Mouse (Mus musculus) liver, postnatal 0 days (tissue): ENCODE measurements around the gene Arhgef19. TPM values are rescaled to one million over a fixed set of nuclear protein-coding genes. Genes with fewer than 3 reads are reported as not detected.
A peak's percentile ranks its signal among the peaks of the same experiment; 100 is the strongest.

Experiments used
- ATAC-seq: fragments of 200-750 bp; cut with Nextera tagmentation; 2 replicates; pipeline ENCODE4 v1.8.0; 2017; ENCODE audit warnings: mild to moderate bottlenecking, moderate library complexity
- DNase-seq: peaks from one replicate; pipeline ENCODE4 v3.0.0-alpha.2; 2016
- H3K27ac ChIP-seq: fragments of 300-500 bp; sonication (generic); 2 replicates; pipeline ENCODE4 v1.5.1; 2014; ENCODE audit warnings: antibody characterized with exemption, moderate library complexity, mild to moderate bottlenecking, low read depth
- H3K27me3 ChIP-seq: fragments of 300-500 bp; sonication (generic); 2 replicates; pipeline ENCODE4 v1.6.1; 2014; ENCODE audit warnings: low read length, control low read depth, mixed read lengths; ENCODE audit not compliant: insufficient read depth
- H3K36me3 ChIP-seq: fragments of 300-500 bp; sonication (generic); replicated peaks from 2 replicates; pipeline ENCODE4 v1.6.1; 2014; ENCODE audit warnings: mild to moderate bottlenecking, control low read depth, low read length, moderate library complexity, mixed read lengths; ENCODE audit not compliant: insufficient read depth
- H3K4me1 ChIP-seq: fragments of 300-500 bp; sonication (generic); 2 replicates; pipeline ENCODE4 v1.6.1; 2014; ENCODE audit warnings: antibody characterized with exemption, mild to moderate bottlenecking, control low read depth; ENCODE audit not compliant: insufficient read depth
- H3K4me2 ChIP-seq: fragments of 300-500 bp; sonication (generic); 2 replicates; pipeline ENCODE4 v1.6.1; 2014; ENCODE audit warnings: low read depth, mild to moderate bottlenecking, low read length, moderate library complexity, mixed read lengths
- H3K4me3 ChIP-seq: fragments of 300-500 bp; sonication (generic); 2 replicates; pipeline ENCODE4 v1.5.1; 2014; ENCODE audit warnings: low read depth, low read length
- H3K9ac ChIP-seq: fragments of 300-500 bp; sonication (generic); replicated peaks from 2 replicates; pipeline ENCODE4 v1.6.1; 2014; ENCODE audit warnings: mild to moderate bottlenecking, moderate library complexity
- H3K9me3 ChIP-seq: fragments of 300-500 bp; sonication (generic); 2 replicates; pipeline ENCODE4 v1.6.1; 2016; ENCODE audit warnings: mild to moderate bottlenecking, control low read depth, low read length, mixed read lengths
- CTCF ChIP-seq: sonication (generic); IDR thresholded peaks from 2 replicates; pipeline ENCODE4 v1.5.1; 2016; ENCODE audit warnings: antibody characterized with exemption, low read depth
- EP300 ChIP-seq: IDR thresholded peaks from 2 replicates; pipeline ENCODE4 v1.6.1; 2016; ENCODE audit warnings: antibody characterized with exemption, low read depth, mild to moderate bottlenecking
- WGBS: fragments of 180-500 bp; shearing (Covaris S2); extraction: QIAGEN DNeasy Blood & Tissue Kit; methylation state at CpG from one replicate; pipeline ENCODE4 v1.1.7; 2014; ENCODE audit not compliant: insufficient replicate concordance; 5-methylcytosine and 5-hydroxymethylcytosine counted together
- polyA plus RNA-seq: library from polyadenylated mRNA; unstranded; fragments of >200 nt; fragmentation: Nextera tagmentation; extraction: Ambion mirVana; gene quantifications from 2 replicates; pipeline ENCODE4 v1.2.1, GENCODE M21; 2015

Gene Arhgef19
- polyA plus RNA-seq, 1 experiment from 2014 or later = 3.0 TPM

DNA sequence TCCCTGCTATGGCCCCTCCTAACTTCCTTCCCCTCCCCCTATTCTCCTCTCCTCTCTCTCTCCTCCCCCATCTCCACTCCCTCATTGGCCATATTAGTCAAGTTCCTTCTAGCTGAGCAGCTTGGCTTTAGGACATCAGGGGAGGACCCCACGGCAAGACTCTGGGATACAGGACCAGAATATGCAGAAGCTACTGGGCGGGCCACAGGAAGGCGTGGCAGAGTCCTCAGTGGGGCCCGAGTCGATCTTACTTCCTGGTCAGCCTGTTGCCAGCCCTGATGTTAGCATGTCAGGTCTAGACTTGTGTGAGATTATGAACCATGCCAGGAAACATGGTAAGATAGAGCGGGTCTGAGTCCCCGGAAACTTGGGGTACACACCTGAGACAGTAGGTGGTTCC, 10.6 kb upstream of the Arhgef19 start:
- Histone ChIP-seq H3K4me1 (no peaks in the 10 kb centered on the region), H3K27me3 (0 out of 2 replicates have a peak, but pooled peaks cover 2% of the 10 kb centered on the region), H3K27ac (no peak overlapping the region), H3K36me3 (no peaks in the 10 kb centered on the region), H3K4me3 (no peak overlapping the region), H3K9ac (no peak overlapping the region), H3K9me3 (no peaks in the 10 kb centered on the region), H3K4me2 (no peak overlapping the region)
- no peak for DNase-seq
- 52% methylated on average over 7 of the region's 7 CpGs for WGBS
- TF ChIP-seq EP300 (no peak), CTCF (no peak)
- ATAC-seq = no peak

DNA sequence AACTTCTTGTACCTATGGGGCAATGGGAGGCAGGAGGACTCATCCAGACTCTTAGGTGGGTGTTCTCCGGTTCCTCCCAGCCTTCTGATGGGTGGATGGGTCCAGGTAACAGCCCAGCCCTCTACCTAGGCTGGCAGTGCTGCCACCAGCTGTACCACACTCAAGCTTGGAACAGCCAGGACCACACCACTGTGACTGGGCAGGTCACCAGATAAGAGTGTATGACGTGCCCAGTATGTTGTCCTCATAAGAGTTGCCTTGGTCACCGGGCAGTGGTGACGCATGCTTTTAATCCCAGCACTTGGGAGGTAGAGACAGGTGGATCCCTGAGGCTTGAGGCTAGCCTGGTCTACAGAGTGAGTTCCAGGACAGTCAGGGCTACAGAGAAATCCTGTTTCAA, 6.1 kb upstream of the Arhgef19 start:
- ATAC-seq (no peak), DNase-seq (no peak)
- Histone ChIP-seq H3K4me3 (no peak overlapping the region), H3K9ac (no peak overlapping the region), H3K36me3 (no peaks in the 10 kb centered on the region), H3K27ac (no peak overlapping the region), H3K4me1 (no peaks in the 10 kb centered on the region), H3K4me2 (no peak overlapping the region), H3K9me3 (no peaks in the 10 kb centered on the region), H3K27me3 (peaks cover 7% of the 10 kb centered on the region; the same call in 1 of the 2 replicates)
- WGBS = 76% methylated on average over 4 of the region's 4 CpGs
- TF ChIP-seq CTCF (no peak), EP300 (no peak)

DNA sequence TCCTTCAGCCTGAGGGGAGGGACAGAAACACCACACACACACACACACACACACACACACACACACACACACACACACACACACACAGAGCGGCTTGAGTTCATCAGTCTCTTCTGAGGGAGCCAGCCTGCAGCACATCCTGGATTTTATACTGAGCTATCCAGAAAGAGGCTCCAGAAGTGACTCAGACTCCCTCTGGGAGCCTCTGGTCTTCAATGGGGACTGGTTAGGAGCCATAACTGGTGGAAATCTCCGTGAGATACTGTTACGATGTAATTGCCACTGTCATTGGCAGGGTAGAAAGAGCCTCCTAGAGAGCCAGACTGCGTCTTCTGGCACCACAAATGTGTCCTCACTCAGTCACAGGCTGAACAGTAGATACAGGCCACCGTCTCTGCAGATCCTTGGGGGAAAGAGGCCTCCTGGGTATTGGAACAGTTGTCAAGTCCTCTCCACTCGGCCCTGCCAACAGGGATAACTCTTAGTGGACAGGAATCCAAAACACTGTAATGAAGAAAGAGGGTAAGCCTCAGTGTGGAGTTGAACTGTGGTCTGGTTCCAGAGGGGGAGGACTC, 3.7 kb upstream of the Arhgef19 start:
- DNase-seq = no peak
- WGBS = 62% methylated on average over 6 of the region's 6 CpGs
- Histone ChIP-seq H3K9ac (no peak overlapping the region), H3K36me3 (no peaks in the 10 kb centered on the region), H3K9me3 (no peaks in the 10 kb centered on the region), H3K4me2 (no peak overlapping the region), H3K4me1 (peaks cover 16% of the 10 kb centered on the region), H3K27ac (no peak overlapping the region), H3K4me3 (no peak overlapping the region), H3K27me3 (peaks cover 28% of the 10 kb centered on the region)
- no peak for ATAC-seq
- TF ChIP-seq EP300 (no peak), CTCF (no peak)

DNA sequence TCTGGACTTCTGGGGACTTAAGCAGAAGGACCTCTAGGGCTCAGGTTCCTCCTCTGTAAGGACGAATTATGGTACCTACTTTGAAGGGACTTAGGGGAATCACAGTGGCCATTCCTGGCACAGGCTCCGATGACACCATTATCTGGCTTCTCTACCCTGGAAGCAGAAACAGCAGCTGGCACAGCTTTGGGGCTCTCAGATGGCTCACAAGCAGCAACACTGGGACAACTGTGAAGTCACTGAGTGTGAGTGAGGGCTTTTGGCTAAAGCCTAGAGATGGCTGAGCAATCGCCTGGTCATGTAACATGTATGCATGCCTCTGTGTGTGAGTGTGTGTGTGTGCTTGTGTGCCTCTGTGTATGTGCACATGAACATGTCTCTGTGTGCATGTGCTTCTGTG, 2.4 kb upstream of the Arhgef19 start:
- peaks cover 40% of the 10 kb centered on the region for H3K27me3 ChIP-seq
- no peak overlapping the region for H3K4me3 ChIP-seq
- ATAC-seq = no peak
- TF ChIP-seq CTCF (no peak), EP300 (no peak)
- DNase-seq = no peak
- H3K27ac ChIP-seq = no peak overlapping the region
- no peaks in the 10 kb centered on the region for H3K9me3 ChIP-seq
- no peak overlapping the region for H3K4me2 ChIP-seq
- WGBS = 67% methylated on average over 3 of the region's 3 CpGs
- H3K9ac ChIP-seq = no peak overlapping the region
- H3K4me1 ChIP-seq = peaks cover 22% of the 10 kb centered on the region
- H3K36me3 ChIP-seq = no peaks in the 10 kb centered on the region

DNA sequence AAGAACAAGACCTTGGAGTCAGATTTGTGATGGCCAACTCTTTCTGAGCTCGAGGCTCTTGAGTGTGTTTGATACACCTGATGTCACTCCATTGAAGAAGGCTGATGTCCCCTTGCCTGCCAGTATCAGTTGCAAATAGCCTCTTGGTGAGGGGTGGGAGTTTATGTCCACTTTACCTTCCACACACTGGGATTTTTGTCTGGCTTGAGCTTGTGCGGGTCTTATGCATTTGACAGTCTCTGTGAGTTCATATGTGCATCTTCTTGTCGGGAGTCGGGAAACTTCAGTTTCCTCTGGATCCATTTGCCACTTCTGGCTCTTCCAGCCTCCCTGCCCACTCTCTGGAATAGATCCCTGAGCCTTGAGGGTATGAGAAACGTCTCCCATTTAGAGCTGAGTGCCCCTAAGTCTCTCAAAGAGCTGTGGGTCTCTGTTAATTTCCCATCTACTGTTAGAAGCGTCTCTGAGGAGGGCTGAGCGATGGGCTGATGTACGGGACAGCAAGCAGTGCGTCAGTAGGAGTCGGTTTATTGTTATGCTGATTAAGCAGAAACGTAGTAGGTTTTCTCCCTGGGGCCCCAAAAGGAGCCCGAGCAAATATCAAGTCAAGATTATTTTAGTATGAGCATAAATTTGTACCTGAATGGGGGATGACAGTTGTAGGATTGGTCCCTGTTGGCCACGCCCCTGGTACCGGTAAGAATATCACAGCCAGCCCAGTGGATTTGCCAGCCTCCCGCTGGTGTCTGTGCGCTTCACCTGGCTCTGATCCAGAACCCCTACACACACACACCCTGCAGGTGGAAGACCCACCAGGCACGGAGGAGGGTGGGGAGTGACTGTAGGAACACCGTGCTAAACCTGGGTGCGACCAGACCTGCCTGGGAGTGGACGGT, 559 bp upstream of the Arhgef19 start:
- peak overlapping the region; percentile 39 for H3K4me3 ChIP-seq
- no peaks in the 10 kb centered on the region for H3K9me3 ChIP-seq
- H3K27ac ChIP-seq = no peak overlapping the region
- H3K9ac ChIP-seq = peak overlapping the region; percentile 38; the same call in 1 of the 2 replicates
- H3K36me3 ChIP-seq = no peaks in the 10 kb centered on the region
- WGBS = 8% methylated on average over 20 of the region's 20 CpGs
- TF ChIP-seq EP300 (no peak), CTCF (0 out of 2 replicates have a peak, but pooled peaks have one; percentile 1)
- H3K27me3 ChIP-seq = peaks cover 52% of the 10 kb centered on the region
- H3K4me2 ChIP-seq = peak overlapping the region; percentile 69
- ATAC-seq (peak; percentile 32), DNase-seq (no peak)
- peaks cover 24% of the 10 kb centered on the region for H3K4me1 ChIP-seq

DNA sequence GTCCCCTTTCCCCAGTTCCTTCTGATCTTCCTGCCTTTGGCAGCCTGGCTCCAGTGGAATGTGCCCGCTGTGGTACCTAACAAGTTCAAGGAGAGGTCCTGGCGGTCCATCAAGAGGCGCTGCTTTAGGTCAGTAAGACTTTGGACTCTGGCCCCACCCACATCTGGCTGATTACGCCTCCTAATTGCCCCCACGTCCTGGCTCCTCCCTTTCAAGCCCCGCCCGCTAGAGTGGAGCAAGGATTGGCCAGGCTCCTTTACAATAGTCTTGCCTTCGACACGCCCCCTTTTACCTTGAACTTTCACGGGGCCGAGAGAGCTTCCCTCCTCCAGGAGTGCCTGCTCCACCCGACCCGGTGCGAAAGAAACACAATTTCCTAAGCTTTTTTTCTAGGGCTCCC, 1.3 kb downstream of the Arhgef19 start:
- under 1% methylated on average over 14 of the region's 14 CpGs for WGBS
- Histone ChIP-seq H3K9me3 (no peaks in the 10 kb centered on the region), H3K9ac (no peak overlapping the region), H3K4me3 (0 out of 2 replicates have a peak overlapping the region, but pooled peaks have one; percentile 39), H3K27me3 (peaks cover 62% of the 10 kb centered on the region), H3K27ac (peak overlapping the region; percentile 19; the same call in 1 of the 2 replicates), H3K36me3 (no peaks in the 10 kb centered on the region), H3K4me2 (peak overlapping the region; percentile 69), H3K4me1 (peaks cover 24% of the 10 kb centered on the region)
- DNase-seq (peak; percentile 77), ATAC-seq (peak; percentile 69)
- TF ChIP-seq CTCF = no peak
- TF ChIP-seq EP300 = 0 out of 2 replicates have a peak, but pooled peaks have one; percentile 63
